Mouse (Mus musculus): Measurements from ENCODE around the gene Pdzd2.

The Pdzd2 gene

GRCm38 (mm10) chr15:12626930-12627329, 112.8 kb downstream of the Pdzd2 start:
- no peak for TF ChIP-seq GATA4 (IDR thresholded peaks at IDR 0.05; ENCODE audit: insufficient replicate concordance, low read length)

DNA sequence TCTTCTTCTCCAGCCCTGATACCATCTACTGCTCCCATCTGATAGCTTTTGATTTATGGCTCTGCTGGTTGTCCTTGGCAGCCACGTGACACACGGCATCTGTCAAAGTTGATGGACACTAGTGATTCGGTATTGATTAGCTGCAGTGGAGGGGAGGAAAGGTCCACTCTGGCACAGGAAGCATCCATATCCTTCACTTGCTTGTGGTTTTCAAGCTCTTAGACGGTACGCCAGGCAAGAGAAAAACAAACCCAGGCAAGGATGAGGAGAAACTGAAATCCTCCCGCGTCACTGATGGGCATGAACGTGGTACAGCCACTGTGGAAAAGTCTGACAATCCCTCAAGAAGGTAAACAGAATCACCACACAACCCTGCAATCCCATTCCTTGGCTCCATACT, 113.6 kb downstream of the Pdzd2 start:
- TF ChIP-seq GATA4 (IDR thresholded peaks at IDR 0.05; ENCODE audit: insufficient replicate concordance, low read length) = no peak

DNA sequence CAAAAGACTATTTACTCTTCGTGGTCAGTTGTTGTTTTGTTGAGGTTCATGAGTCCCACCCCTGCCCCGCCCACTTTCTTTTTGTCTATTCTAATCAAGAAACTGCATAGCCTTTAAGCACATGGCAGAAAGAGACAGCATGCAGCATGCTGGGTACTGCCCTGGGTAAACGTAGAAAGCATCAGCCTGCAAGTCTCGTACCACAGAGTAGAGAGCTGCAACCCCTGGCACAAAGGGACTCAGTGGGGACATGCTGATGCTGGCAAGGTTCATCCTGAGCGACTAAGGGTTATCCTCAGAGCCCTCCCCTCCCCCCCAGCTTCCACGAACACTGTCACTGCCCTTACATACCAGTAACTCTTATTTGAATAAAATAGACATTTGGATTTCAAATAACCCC, 114.2 kb downstream of the Pdzd2 start:
- TF ChIP-seq GATA4 (IDR thresholded peaks at IDR 0.05; ENCODE audit: insufficient replicate concordance, low read length) = no peak

GRCm38 (mm10) chr15:12623521-12623920, 116.2 kb downstream of the Pdzd2 start:
- no peak for TF ChIP-seq GATA4 (IDR thresholded peaks at IDR 0.05; ENCODE audit: insufficient replicate concordance, low read length)

DNA sequence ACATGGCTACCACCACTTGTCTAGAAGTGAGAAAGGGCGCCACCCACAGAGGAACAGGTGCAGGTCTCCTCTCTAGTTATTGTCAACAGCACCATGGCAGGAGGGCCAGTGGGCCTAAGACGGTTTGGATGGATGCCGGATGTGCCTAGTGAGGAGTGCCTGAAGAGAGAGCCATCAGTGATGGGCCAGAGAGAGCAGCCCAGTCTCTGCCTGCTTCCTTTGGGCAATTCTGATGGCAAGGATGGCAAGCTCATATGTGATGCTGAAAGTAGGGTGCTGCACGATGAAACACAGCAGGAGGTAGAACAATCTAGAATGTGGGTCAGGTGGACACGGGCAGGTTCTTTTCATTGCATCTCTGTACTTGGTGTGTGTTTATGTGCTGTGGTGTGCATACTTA, 117.0 kb downstream of the Pdzd2 start:
- no peak for TF ChIP-seq GATA4 (IDR thresholded peaks at IDR 0.05; ENCODE audit: insufficient replicate concordance, low read length)

GRCm38 (mm10) chr15:12622093-12622643, 117.6 kb downstream of the Pdzd2 start:
- no peak for TF ChIP-seq GATA4 (IDR thresholded peaks at IDR 0.05; ENCODE audit: insufficient replicate concordance, low read length)

- TF ChIP-seq GATA4 (IDR thresholded peaks at IDR 0.05; ENCODE audit: insufficient replicate concordance, low read length) = no peak
Observed at GRCm38 (mm10) chr15:12619273-12619672, 120.5 kb downstream of the Pdzd2 start.

GRCm38 (mm10) chr15:12617651-12618050, 122.1 kb downstream of the Pdzd2 start:
- no peak for TF ChIP-seq GATA4 (IDR thresholded peaks at IDR 0.05; ENCODE audit: insufficient replicate concordance, low read length)

DNA sequence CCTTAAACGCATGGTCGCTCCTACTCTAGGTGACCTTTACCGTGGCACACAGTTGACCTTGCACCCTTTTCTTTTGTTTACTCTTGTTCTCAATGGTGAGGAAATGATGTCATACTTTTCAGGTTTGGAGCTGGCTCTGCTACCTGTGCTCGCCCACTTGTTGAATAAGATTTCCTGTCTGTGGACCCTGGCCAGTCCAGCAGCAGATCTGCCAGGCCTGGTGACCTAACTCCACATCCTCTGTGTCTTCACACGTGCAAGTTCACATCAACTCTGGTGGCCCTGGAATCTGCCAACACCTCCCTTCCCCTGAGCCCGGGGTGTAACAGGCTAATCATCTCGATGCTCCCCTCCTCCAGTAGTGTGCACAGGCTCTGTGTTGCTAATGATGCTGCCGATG, 122.5 kb downstream of the Pdzd2 start:
- TF ChIP-seq GATA4 (IDR thresholded peaks at IDR 0.05; ENCODE audit: insufficient replicate concordance, low read length) = no peak

- no peak for TF ChIP-seq GATA4 (IDR thresholded peaks at IDR 0.05; ENCODE audit: insufficient replicate concordance, low read length)
Observed at GRCm38 (mm10) chr15:12614944-12615878, 124.5 kb downstream of the Pdzd2 start.

DNA sequence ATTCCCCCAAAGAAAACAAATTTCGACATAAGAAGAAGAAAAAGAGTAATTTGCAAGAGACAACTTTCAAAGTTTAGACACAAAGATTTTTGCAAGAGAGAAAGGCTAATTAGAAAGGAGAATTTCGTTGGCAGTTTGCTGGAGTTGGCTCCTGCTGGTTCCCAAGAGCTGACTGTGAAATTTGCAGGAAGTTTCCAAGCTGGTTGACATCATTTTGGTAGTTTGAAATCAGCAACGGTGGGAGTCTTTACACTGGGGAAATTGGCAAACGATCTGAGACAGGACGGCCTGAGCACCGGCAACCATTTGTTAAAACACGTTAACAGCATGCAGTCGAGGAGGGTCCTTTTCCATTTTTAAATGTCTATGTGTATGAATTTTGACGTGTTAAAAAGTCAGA, 125.7 kb downstream of the Pdzd2 start:
- no peak for TF ChIP-seq GATA4 (IDR thresholded peaks at IDR 0.05; ENCODE audit: insufficient replicate concordance, low read length)

- TF ChIP-seq GATA4 (IDR thresholded peaks at IDR 0.05; ENCODE audit: insufficient replicate concordance, low read length) = no peak
Observed at GRCm38 (mm10) chr15:12612944-12613675, 126.6 kb downstream of the Pdzd2 start.

- TF ChIP-seq GATA4 (IDR thresholded peaks at IDR 0.05; ENCODE audit: insufficient replicate concordance, low read length) = no peak
Observed at GRCm38 (mm10) chr15:12608090-12608489, 131.6 kb downstream of the Pdzd2 start.

- no peak for TF ChIP-seq GATA4 (IDR thresholded peaks at IDR 0.05; ENCODE audit: insufficient replicate concordance, low read length)
Observed at GRCm38 (mm10) chr15:12606306-12606705, 133.4 kb downstream of the Pdzd2 start.

- TF ChIP-seq GATA4 (IDR thresholded peaks at IDR 0.05; ENCODE audit: insufficient replicate concordance, low read length) = no peak
Observed at GRCm38 (mm10) chr15:12605239-12605993, 134.3 kb downstream of the Pdzd2 start.
